Mouse (Mus musculus): ENCODE measurements around the gene Elovl1. TPM values are rescaled to one million over a fixed set of nuclear protein-coding genes. Genes with fewer than 3 reads are reported as not detected.

Elovl1 gene
- polyA plus RNA-seq (2016; fragmentation: Nextera tagmentation; extraction: Ambion mirVana): 35.4 and 37.6 TPM in 2 replicates

DNA sequence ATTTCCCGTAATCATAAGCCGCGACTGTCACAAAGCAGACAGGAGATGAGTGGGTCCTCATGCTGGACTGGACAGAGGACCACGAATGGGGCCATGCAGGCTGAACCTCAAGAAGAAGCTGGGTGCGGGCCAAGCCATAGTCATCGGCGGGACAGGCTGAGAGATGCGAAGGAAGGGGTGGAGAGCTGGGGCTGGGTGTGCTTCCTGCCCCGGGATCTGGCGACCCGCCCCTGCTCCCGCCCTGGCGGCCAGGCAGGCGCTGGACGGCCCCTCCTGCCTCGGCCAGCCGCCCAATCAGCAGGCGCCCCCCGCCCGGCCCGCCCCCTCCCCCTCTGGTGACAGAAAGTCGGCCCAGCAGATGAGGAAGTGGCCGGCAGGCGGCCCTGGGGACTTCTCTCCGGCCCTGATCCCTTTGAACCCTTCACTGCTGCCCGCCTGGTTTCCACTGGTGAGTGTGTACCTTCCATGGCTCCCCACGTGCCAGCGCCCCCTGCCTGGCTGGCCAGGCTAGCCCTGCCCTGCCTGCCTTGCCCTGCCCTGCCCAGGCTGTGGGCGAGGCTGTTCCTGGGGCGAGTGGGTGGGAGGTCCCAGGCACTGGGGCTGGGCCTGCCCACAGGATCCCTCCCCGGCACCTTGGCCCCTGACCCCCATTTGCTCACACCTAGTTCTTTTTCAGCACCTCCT, at the start of gene Elovl1:
Gene Elovl1 (plus strand): TSS at position 326 of the 684 bp plus-strand sequence.
- Histone ChIP-seq H3K27ac (replicated peaks) (peak within 1 kb of the TSS; percentile 73), H3K4me1 (peaks cover 23% of the 10 kb centered on the region), H3K4me2 (replicated peaks) (peak within 1 kb of the TSS; percentile 74), H3K9me3 (no peaks in the 10 kb centered on the region), H3K9ac (replicated peaks) (peak within 1 kb of the TSS; percentile 72), H3K36me3 (peaks cover 29% of the 10 kb centered on the region), H3K27me3 (no peaks in the 10 kb centered on the region), H3K4me3 (peak within 1 kb of the TSS; percentile 55)
- WGBS: under 1% methylated on average over 19 of the region's 31 CpGs
- ATAC-seq (ENCODE audit: low FRiP score, low read depth): peak; percentile 97

DNA sequence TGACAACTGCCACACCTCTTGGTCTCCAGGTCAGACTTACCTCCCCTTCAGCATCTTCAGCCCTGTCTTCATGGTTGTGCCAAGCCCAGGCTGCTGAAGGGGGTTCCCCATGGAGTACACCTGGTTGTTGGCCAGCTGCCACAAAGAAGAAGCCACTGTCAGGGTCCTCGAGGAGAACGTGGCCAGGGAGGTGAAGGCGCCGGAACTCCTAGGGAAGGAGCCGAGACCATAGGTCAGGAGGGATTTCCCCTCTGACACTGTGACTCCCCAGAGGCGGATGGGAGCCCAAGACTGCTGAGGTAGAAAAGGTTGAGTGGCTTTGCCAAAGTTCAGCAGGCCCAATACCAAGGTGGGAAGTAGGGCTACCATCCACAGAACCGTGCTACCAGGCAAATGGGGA, 44.6 kb upstream of the Elovl1 start:
- no peak overlapping the region for H3K9ac ChIP-seq (replicated peaks)
- no peak for ATAC-seq (ENCODE audit: low FRiP score, low read depth)
- 95% methylated on average over 7 of the region's 7 CpGs for WGBS
- H3K4me3 ChIP-seq: no peak overlapping the region
- no peak overlapping the region for H3K4me2 ChIP-seq (replicated peaks)
- no peaks in the 10 kb centered on the region for H3K27me3 ChIP-seq
- no peak overlapping the region for H3K27ac ChIP-seq (replicated peaks)
- peaks cover 96% of the 10 kb centered on the region for H3K36me3 ChIP-seq
- H3K4me1 ChIP-seq: no peaks in the 10 kb centered on the region
- H3K9me3 ChIP-seq: no peaks in the 10 kb centered on the region

DNA sequence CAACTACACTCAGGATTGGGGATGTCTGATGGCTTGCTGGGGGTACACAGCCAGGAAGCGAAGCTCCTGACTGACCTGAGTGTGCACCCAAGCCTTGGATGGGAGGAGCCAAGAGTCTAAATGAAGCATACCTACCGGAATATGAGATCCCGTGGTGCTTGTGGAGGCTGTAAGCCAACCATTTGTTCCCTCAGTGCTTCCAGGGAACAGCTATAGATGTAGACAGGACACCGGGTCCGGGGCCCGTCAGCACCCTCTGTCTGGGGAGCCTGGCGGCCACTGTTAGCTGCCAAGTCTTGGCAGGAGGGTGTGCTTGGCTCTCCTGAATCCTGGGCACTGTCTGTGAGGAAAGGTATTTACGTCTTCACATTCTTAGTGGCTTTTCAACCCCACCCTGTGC, 40.6 kb upstream of the Elovl1 start:
- Histone ChIP-seq H3K9me3 (no peaks in the 10 kb centered on the region), H3K27ac (replicated peaks) (no peak overlapping the region), H3K27me3 (no peaks in the 10 kb centered on the region), H3K4me3 (no peak overlapping the region), H3K9ac (replicated peaks) (no peak overlapping the region), H3K4me2 (replicated peaks) (no peak overlapping the region), H3K4me1 (no peaks in the 10 kb centered on the region), H3K36me3 (peaks cover 100% of the 10 kb centered on the region)
- ATAC-seq (ENCODE audit: low FRiP score, low read depth): no peak
- 93% methylated on average over 8 of the region's 8 CpGs for WGBS

DNA sequence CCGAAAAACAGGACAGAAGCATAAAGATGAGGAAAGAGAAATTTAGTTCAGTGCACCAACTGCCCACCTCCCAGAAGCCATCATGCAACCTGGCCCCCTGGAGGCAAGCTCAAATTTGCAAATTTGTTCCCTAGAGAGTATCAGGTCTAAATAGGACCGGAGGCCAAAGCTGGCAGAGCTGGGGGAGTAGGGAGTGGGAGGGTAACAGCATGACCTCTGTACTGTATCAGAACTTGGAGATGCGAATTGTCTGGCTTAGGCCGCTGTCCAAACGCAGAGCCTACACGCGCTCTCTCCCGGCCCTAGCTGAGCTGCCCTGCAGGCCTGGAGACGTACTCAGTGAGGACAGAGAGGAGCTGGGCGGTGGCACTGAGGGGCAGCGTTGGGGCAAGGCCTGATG, 37.7 kb upstream of the Elovl1 start:
- no peak overlapping the region for H3K9ac ChIP-seq (replicated peaks)
- no peak overlapping the region for H3K27ac ChIP-seq (replicated peaks)
- H3K4me1 ChIP-seq: no peaks in the 10 kb centered on the region
- no peaks in the 10 kb centered on the region for H3K27me3 ChIP-seq
- 91% methylated on average over 11 of the region's 11 CpGs for WGBS
- H3K4me3 ChIP-seq: no peak overlapping the region
- H3K9me3 ChIP-seq: no peaks in the 10 kb centered on the region
- no peak for ATAC-seq (ENCODE audit: low FRiP score, low read depth)
- no peak overlapping the region for H3K4me2 ChIP-seq (replicated peaks)
- peaks cover 100% of the 10 kb centered on the region for H3K36me3 ChIP-seq

DNA sequence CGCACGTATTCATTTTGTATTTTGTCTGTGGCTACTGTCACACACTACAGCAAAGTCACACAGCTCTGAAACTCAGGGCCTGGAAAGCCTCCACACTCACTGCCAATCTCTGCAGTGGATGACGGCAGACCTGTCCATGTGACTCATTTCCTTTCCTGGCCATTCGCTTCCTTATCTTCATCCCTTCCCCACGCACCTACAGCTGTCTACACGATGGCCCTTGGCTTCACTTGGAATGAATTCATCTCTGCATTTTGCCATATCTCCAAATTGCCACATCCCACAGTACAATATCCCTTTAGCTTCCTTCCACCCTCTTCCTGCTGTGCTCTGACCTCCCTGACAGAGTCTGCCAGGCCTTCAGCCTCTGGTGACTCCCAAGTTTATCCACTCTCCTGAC, 33.4 kb upstream of the Elovl1 start:
- peaks cover 95% of the 10 kb centered on the region for H3K36me3 ChIP-seq
- ATAC-seq (ENCODE audit: low FRiP score, low read depth): no peak
- no peak overlapping the region for H3K4me2 ChIP-seq (replicated peaks)
- no peaks in the 10 kb centered on the region for H3K9me3 ChIP-seq
- no peak overlapping the region for H3K9ac ChIP-seq (replicated peaks)
- H3K27ac ChIP-seq (replicated peaks): no peak overlapping the region
- WGBS: 96% methylated on average over 6 of the region's 6 CpGs
- no peaks in the 10 kb centered on the region for H3K4me1 ChIP-seq
- H3K27me3 ChIP-seq: no peaks in the 10 kb centered on the region
- H3K4me3 ChIP-seq: no peak overlapping the region

DNA sequence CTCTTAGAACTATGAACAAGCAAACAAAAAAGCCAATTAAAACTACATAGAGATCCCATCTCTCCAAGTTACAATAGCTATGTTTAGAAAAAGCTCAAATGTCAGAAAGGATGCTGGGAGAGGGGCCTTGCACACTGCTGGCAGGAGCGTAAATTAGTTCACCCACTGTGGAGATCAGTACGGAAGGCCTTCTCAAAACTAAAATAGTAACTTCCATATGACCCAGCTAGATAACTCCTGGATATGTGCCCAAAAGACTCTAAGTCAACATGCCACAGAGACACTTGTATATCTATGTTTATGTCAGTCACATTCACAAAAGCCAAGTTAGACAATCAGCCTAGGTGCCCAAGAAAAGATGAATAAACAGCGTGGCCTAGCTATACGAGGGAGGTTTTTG, 32.6 kb upstream of the Elovl1 start:
- Histone ChIP-seq H3K36me3 (peaks cover 95% of the 10 kb centered on the region), H3K4me3 (no peak overlapping the region), H3K4me2 (replicated peaks) (no peak overlapping the region), H3K9ac (replicated peaks) (no peak overlapping the region), H3K4me1 (no peaks in the 10 kb centered on the region), H3K9me3 (no peaks in the 10 kb centered on the region), H3K27ac (replicated peaks) (no peak overlapping the region), H3K27me3 (no peaks in the 10 kb centered on the region)
- no peak for ATAC-seq (ENCODE audit: low FRiP score, low read depth)
- WGBS: 92% methylated on average over 4 of the region's 4 CpGs

DNA sequence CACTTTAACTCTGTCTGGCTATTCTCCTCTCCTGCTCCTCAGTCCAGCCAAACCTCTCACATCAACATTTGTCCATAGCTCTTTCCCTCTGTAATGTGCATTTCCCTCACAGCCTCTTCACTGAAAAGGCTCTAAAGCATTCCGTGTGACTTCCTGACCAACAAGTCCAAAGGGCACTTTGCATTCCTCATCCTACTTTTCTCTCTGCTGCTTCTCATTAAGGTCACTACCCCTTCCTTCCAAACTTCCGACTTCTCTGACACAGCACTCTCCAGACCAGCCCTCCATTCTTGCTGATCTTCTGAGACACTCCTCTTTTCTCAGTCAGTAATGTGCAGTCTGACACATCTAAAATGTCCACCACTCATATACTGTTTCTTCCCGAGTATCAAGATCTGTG, 31.5 kb upstream of the Elovl1 start:
- WGBS: 87% methylated on average over 3 of the region's 3 CpGs
- Histone ChIP-seq H3K9me3 (no peaks in the 10 kb centered on the region), H3K27ac (replicated peaks) (no peak overlapping the region), H3K4me3 (no peak overlapping the region), H3K27me3 (no peaks in the 10 kb centered on the region), H3K9ac (replicated peaks) (no peak overlapping the region), H3K4me2 (replicated peaks) (no peak overlapping the region), H3K36me3 (peaks cover 94% of the 10 kb centered on the region), H3K4me1 (no peaks in the 10 kb centered on the region)
- ATAC-seq (ENCODE audit: low FRiP score, low read depth): no peak

DNA sequence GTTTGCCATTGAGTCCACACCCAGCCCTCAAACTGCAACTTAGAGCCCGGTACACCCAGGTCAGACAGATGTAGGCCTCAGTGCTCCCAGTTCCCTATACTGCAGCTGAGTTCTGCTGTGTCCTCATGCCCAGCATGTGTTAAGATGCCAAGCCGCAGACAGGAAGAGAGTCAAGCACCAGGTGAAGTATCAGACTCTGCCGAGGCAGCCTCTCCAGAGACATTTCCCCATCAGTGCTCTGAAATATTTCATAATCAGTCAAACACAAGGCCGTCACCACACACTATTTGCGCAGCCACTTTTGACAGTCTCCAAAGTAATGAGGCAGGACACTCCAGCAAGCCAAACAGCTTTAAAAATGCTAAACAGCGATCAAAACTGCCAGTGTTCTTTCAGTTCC, 29.5 kb upstream of the Elovl1 start:
- Histone ChIP-seq H3K4me3 (no peak overlapping the region), H3K4me2 (replicated peaks) (no peak overlapping the region), H3K27ac (replicated peaks) (no peak overlapping the region), H3K27me3 (no peaks in the 10 kb centered on the region), H3K36me3 (peaks cover 94% of the 10 kb centered on the region), H3K4me1 (no peaks in the 10 kb centered on the region), H3K9me3 (no peaks in the 10 kb centered on the region), H3K9ac (replicated peaks) (no peak overlapping the region)
- WGBS: 92% methylated on average over 6 of the region's 6 CpGs
- no peak for ATAC-seq (ENCODE audit: low FRiP score, low read depth)

DNA sequence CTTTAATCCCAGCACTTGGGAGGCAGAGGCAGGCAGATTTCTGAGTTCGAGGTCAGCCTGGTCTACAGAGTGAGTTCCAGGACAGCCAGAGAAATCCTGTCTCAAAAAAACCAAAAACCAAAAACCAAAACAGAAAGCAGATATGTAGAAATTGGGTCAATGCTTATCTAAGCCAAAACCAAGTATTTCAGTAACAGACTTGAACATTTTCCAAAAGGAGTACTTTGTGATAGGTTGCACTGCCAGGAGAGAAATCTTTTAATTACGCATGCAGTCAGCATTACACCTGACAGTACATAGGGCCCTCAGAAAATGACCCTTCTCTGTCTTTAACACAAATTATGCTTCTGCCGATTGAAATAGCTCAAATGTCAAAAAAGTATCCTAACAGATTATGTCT, 26.5 kb upstream of the Elovl1 start:
- Histone ChIP-seq H3K4me3 (no peak overlapping the region), H3K4me2 (replicated peaks) (no peak overlapping the region), H3K9ac (replicated peaks) (no peak overlapping the region), H3K27ac (replicated peaks) (no peak overlapping the region), H3K36me3 (peaks cover 81% of the 10 kb centered on the region), H3K27me3 (no peaks in the 10 kb centered on the region), H3K9me3 (no peaks in the 10 kb centered on the region), H3K4me1 (no peaks in the 10 kb centered on the region)
- no peak for ATAC-seq (ENCODE audit: low FRiP score, low read depth)
- WGBS: 95% methylated on average over 3 of the region's 3 CpGs

DNA sequence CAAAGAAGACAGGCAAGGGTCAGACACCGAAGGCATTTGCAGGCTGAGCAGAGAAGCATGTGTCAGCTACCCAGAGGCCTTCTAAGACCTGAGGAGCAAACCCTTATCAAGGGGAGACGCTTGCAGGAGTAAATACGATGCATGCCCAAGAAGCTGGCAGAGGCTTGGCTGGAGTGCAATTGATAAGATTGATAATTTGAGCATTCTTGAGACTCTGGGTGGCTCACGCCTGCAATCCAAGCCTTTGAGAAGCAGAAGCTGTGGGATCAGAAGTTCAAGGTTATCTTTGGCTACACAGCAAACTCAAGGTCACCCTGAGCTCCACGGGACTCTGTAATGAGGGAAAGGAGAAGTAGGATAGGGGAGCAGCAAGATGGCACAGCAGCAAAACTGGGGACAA, 26.0 kb upstream of the Elovl1 start:
- WGBS: 96% methylated on average over 5 of the region's 5 CpGs
- no peak overlapping the region for H3K4me2 ChIP-seq (replicated peaks)
- H3K27me3 ChIP-seq: no peaks in the 10 kb centered on the region
- H3K27ac ChIP-seq (replicated peaks): no peak overlapping the region
- no peaks in the 10 kb centered on the region for H3K4me1 ChIP-seq
- no peak overlapping the region for H3K9ac ChIP-seq (replicated peaks)
- no peak overlapping the region for H3K4me3 ChIP-seq
- no peaks in the 10 kb centered on the region for H3K9me3 ChIP-seq
- H3K36me3 ChIP-seq: peaks cover 76% of the 10 kb centered on the region
- ATAC-seq (ENCODE audit: low FRiP score, low read depth): no peak

DNA sequence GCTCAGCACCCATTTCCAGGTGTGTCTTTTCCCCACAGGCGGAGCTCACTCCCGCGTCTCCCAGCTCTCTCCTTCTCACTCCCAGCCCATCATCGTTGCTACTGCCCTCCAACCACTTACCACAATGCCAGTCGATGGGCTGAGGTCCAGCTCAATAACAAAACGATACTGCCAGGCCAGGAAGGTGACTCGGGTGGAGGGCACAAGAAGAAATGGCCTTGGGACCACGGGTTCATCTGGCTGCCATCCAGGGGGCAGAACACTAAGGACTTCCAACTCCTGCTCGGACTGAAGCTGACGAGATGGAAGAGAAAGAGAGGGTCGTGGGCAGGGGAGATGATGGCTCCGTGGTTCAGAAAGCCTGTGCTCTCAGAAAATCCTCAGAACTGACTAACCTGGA, 25.2 kb upstream of the Elovl1 start:
- Histone ChIP-seq H3K36me3 (peaks cover 68% of the 10 kb centered on the region), H3K9me3 (no peaks in the 10 kb centered on the region), H3K4me1 (0 out of 2 replicates have a peak, but pooled peaks cover under 1% of the 10 kb centered on the region), H3K4me2 (replicated peaks) (no peak overlapping the region), H3K4me3 (no peak overlapping the region), H3K27me3 (no peaks in the 10 kb centered on the region), H3K9ac (replicated peaks) (no peak overlapping the region), H3K27ac (replicated peaks) (no peak overlapping the region)
- 91% methylated on average over 12 of the region's 12 CpGs for WGBS
- no peak for ATAC-seq (ENCODE audit: low FRiP score, low read depth)

DNA sequence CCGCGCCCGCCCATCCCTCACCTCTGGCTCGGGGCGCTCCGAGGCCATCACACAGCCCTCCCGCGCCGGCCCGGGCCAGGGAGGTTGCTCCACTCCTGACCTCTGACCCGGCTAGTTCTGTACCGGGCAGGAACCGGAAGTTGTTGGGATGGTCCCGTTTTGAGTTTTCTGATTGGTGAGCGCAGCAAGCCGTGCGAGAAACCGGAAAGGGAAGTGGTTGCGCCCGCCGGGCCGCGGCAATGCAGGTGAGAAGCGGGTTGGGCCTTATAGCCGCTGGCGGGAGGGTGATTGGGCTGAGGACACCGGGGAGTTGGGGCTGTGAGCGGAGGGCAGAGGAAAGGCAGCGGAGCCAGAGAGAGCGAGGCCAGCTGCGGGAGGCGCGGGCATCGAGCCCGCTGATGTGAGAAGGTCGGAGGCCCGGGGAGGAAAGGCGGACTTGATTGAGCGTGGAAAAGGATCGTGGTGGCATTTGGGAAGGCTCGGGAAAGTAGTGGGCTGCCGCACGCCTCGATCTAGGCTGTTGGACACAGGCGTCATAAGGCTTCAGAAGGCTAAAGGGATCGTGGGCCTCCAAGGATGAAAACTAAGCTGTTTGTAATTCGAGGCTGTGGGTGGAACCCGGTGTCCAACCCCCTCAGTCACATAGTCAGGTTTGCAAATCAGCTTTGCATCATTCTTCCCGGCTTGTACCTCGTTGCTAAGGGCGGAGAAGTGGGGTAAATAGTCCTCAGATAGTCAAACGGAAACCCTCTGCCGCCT, 18.6 kb upstream of the Elovl1 start, which contains the start of the genes Szt2 and Med8:
Gene Szt2 (minus strand): TSS at position 132 of the 759 bp plus-strand sequence.
Gene Med8 (plus strand): TSS at position 196 of the 759 bp plus-strand sequence.
- Histone ChIP-seq H3K9ac (replicated peaks) (peak within 1 kb of the TSS; percentile 92), H3K27ac (replicated peaks) (0 out of 2 replicates have a peak within 1 kb of the TSS, but pooled peaks have one; percentile 58), H3K36me3 (peaks cover 44% of the 10 kb centered on the region), H3K4me1 (peaks cover 19% of the 10 kb centered on the region), H3K9me3 (no peaks in the 10 kb centered on the region), H3K4me3 (peak within 1 kb of the TSS; percentile 96), H3K27me3 (no peaks in the 10 kb centered on the region), H3K4me2 (replicated peaks) (peak within 1 kb of the TSS; percentile 97)
- peak; percentile 95 for ATAC-seq (ENCODE audit: low FRiP score, low read depth)
- WGBS: under 1% methylated on average over 53 of the region's 53 CpGs
